Mouse (Mus musculus) ES-Bruce4 (cell line): Measurements from ENCODE around the gene Dzip3.

Experiments
- CTCF ChIP-seq: IDR thresholded peaks from one replicate; pipeline ENCODE4 v1.8.1; 2011; ENCODE audit warnings: low read depth, low read length
- EP300 ChIP-seq: IDR thresholded peaks from 2 replicates; pipeline ENCODE4 v1.6.1; 2011; ENCODE audit warnings: low read depth, low read length; ENCODE audit not compliant: insufficient read depth
- POLR2A ChIP-seq: IDR thresholded peaks from one replicate; pipeline ENCODE4 v1.8.1; 2011; ENCODE audit warnings: low read length; ENCODE audit not compliant: insufficient read depth

DNA sequence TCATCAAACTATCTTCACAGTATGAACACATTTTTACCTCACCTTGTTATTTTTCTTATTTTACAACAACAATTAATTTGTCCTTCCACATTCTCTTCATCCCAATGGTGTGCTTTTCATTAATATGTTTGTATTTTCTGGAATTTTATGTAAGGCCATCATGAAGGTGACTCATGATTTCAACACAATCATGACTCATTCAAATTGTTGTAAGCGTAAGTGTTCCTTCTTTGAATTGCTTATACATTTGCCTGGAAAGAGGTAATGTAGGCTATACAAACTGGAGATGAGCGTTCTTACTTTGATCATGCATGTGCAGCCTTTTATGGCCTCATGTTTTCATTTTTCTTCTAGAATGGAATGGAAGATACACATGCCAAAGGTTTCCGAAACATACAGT is 80.8 kb downstream of the Dzip3 start:
- TF ChIP-seq CTCF (no peak), EP300 (no peak), POLR2A (no peak)
